Mouse (Mus musculus) lung, postnatal 0 days (tissue): ENCODE measurements around the gene Nfu1. TPM values are rescaled to one million over a fixed set of nuclear protein-coding genes. Genes with fewer than 3 reads are reported as not detected.

ENCODE experiments used
- ATAC-seq: fragments of 200-750 bp; cut with Nextera tagmentation; 2 replicates; pipeline ENCODE4 v1.8.0; 2017; ENCODE audit warnings: moderate library complexity
- DNase-seq: peaks from one replicate; pipeline ENCODE4 v3.0.0-alpha.2; 2016; ENCODE audit warnings: low spot score
- H3K27ac ChIP-seq: fragments of 300-500 bp; sonication (generic); 2 replicates; pipeline ENCODE4 v1.5.1; 2014; ENCODE audit warnings: antibody characterized with exemption, mild to moderate bottlenecking, low read length, mixed read lengths
- H3K27me3 ChIP-seq: fragments of 300-500 bp; sonication (generic); replicated peaks from 2 replicates; pipeline ENCODE4 v1.6.1; 2014; ENCODE audit warnings: low read length, mixed read lengths; ENCODE audit not compliant: insufficient read depth
- H3K36me3 ChIP-seq: fragments of 300-500 bp; sonication (generic); 2 replicates; pipeline ENCODE4 v1.6.1; 2014; ENCODE audit warnings: low read length, mixed read lengths; ENCODE audit not compliant: insufficient read depth
- H3K4me1 ChIP-seq: fragments of 300-500 bp; sonication (generic); 2 replicates; pipeline ENCODE4 v1.6.1; 2014; ENCODE audit warnings: antibody characterized with exemption, low read depth, low read length, mixed read lengths; ENCODE audit not compliant: insufficient read depth
- H3K4me2 ChIP-seq: fragments of 300-500 bp; sonication (generic); replicated peaks from 2 replicates; pipeline ENCODE4 v1.6.1; 2014; ENCODE audit warnings: low read depth, mild to moderate bottlenecking, low read length, moderate library complexity, mixed read lengths
- H3K4me3 ChIP-seq: fragments of 300-500 bp; sonication (generic); 2 replicates; pipeline ENCODE4 v1.5.1; 2014; ENCODE audit warnings: low read depth, low read length
- H3K9ac ChIP-seq: fragments of 300-500 bp; sonication (generic); replicated peaks from 2 replicates; pipeline ENCODE4 v1.6.1; 2014; ENCODE audit warnings: low read depth, mild to moderate bottlenecking
- H3K9me3 ChIP-seq: fragments of 300-500 bp; sonication (generic); 2 replicates; pipeline ENCODE4 v1.6.1; 2016; ENCODE audit warnings: low read length, mixed read lengths
- CTCF ChIP-seq: IDR thresholded peaks from 2 replicates; pipeline ENCODE4 v1.5.1; 2016; ENCODE audit warnings: antibody characterized with exemption, mild to moderate bottlenecking
- EP300 ChIP-seq: IDR thresholded peaks from 2 replicates; pipeline ENCODE4 v1.6.1; 2016; ENCODE audit warnings: antibody characterized with exemption, mild to moderate bottlenecking, control low read depth
- WGBS: fragments of 180-500 bp; shearing (Covaris S2); extraction: QIAGEN DNeasy Blood & Tissue Kit; methylation state at CpG from one replicate; pipeline ENCODE4 v1.1.7; 2014; 5-methylcytosine and 5-hydroxymethylcytosine counted together
- polyA plus RNA-seq: library from polyadenylated mRNA; unstranded; fragments of >200 nt; fragmentation: Nextera tagmentation; extraction: Ambion mirVana; gene quantifications from 2 replicates; pipeline ENCODE4 v1.2.1, GENCODE M21; 2015

Gene Nfu1
- polyA plus RNA-seq, 1 experiment from 2014 or later, result 72.9 TPM

GRCm38 (mm10) chr6:86996629-86997307 lies 12.3 kb upstream of the Nfu1 start:
- DNase-seq (no peak), ATAC-seq (no peak)
- H3K4me1 ChIP-seq, result no peaks in the 10 kb centered on the region
- WGBS, result 85% methylated on average over 5 of the region's 5 CpGs
- H3K36me3 ChIP-seq, result peaks cover 18% of the 10 kb centered on the region; the same call in 1 of the 2 replicates
- no peak overlapping the region for H3K4me2 ChIP-seq
- H3K27ac ChIP-seq, result no peak overlapping the region
- TF ChIP-seq EP300 (no peak), CTCF (no peak)
- H3K9me3 ChIP-seq, result no peaks in the 10 kb centered on the region
- H3K27me3 ChIP-seq, result no peaks in the 10 kb centered on the region
- H3K9ac ChIP-seq, result no peak overlapping the region
- H3K4me3 ChIP-seq, result no peak overlapping the region

- H3K4me1 ChIP-seq, result 0 out of 2 replicates have a peak, but pooled peaks cover under 1% of the 10 kb centered on the region
- no peak overlapping the region for H3K4me3 ChIP-seq
- no peak for TF ChIP-seq CTCF
- TF ChIP-seq EP300, result no peak
- ATAC-seq (no peak), DNase-seq (no peak)
- no peaks in the 10 kb centered on the region for H3K27me3 ChIP-seq
- WGBS, result 89% methylated on average over 6 of the region's 6 CpGs
- H3K9ac ChIP-seq, result no peak overlapping the region
- no peak overlapping the region for H3K27ac ChIP-seq
- peaks cover 18% of the 10 kb centered on the region; the same call in 1 of the 2 replicates for H3K36me3 ChIP-seq
- no peak overlapping the region for H3K4me2 ChIP-seq
- H3K9me3 ChIP-seq, result no peaks in the 10 kb centered on the region
These were observed 11.7 kb upstream of the Nfu1 start for GRCm38 (mm10) chr6:86997360-86997759.

- WGBS, result 88% methylated on average over 6 of the region's 6 CpGs
- H3K27ac ChIP-seq, result no peak overlapping the region
- no peaks in the 10 kb centered on the region for H3K27me3 ChIP-seq
- 0 out of 2 replicates have a peak, but pooled peaks cover 4% of the 10 kb centered on the region for H3K4me1 ChIP-seq
- TF ChIP-seq CTCF (no peak), EP300 (no peak)
- ATAC-seq, result no peak
- H3K36me3 ChIP-seq, result peaks cover 8% of the 10 kb centered on the region; the same call in 1 of the 2 replicates
- H3K9ac ChIP-seq, result no peak overlapping the region
- H3K4me3 ChIP-seq, result no peak overlapping the region
- no peaks in the 10 kb centered on the region for H3K9me3 ChIP-seq
- H3K4me2 ChIP-seq, result no peak overlapping the region
- DNase-seq, result no peak
These were observed 7.0 kb upstream of the Nfu1 start for GRCm38 (mm10) chr6:87001995-87002394.

GRCm38 (mm10) chr6:87002521-87003055 lies 6.4 kb upstream of the Nfu1 start:
- no peaks in the 10 kb centered on the region for H3K27me3 ChIP-seq
- TF ChIP-seq EP300, result no peak; the same call in 1 of the 2 replicates
- peak; percentile 91 for TF ChIP-seq CTCF
- no peak overlapping the region for H3K9ac ChIP-seq
- no peak overlapping the region for H3K27ac ChIP-seq
- no peaks in the 10 kb centered on the region for H3K9me3 ChIP-seq
- peak; percentile 91 for DNase-seq
- peak; percentile 91 for ATAC-seq
- no peak overlapping the region for H3K4me3 ChIP-seq
- no peak overlapping the region for H3K4me2 ChIP-seq
- peaks cover 7% of the 10 kb centered on the region; the same call in 1 of the 2 replicates for H3K36me3 ChIP-seq
- H3K4me1 ChIP-seq, result 0 out of 2 replicates have a peak, but pooled peaks cover 4% of the 10 kb centered on the region
- 46% methylated on average over 8 of the region's 8 CpGs for WGBS

- 0 out of 2 replicates have a peak, but pooled peaks cover 4% of the 10 kb centered on the region for H3K4me1 ChIP-seq
- no peak overlapping the region for H3K4me2 ChIP-seq
- no peaks in the 10 kb centered on the region for H3K9me3 ChIP-seq
- no peaks in the 10 kb centered on the region for H3K36me3 ChIP-seq
- H3K9ac ChIP-seq, result no peak overlapping the region
- no peaks in the 10 kb centered on the region for H3K27me3 ChIP-seq
- WGBS, result 93% methylated on average over 2 of the region's 2 CpGs
- ATAC-seq (no peak), DNase-seq (no peak)
- H3K4me3 ChIP-seq, result no peak overlapping the region
- no peak for TF ChIP-seq CTCF
- no peak for TF ChIP-seq EP300
- no peak overlapping the region for H3K27ac ChIP-seq
These were observed 4.9 kb upstream of the Nfu1 start for GRCm38 (mm10) chr6:87004099-87004498.

- Histone ChIP-seq H3K36me3 (no peaks in the 10 kb centered on the region), H3K4me2 (no peak overlapping the region), H3K9ac (no peak overlapping the region), H3K4me1 (peaks cover 7% of the 10 kb centered on the region; the same call in 1 of the 2 replicates), H3K27ac (no peak overlapping the region), H3K9me3 (no peaks in the 10 kb centered on the region), H3K4me3 (no peak overlapping the region), H3K27me3 (no peaks in the 10 kb centered on the region)
- no peak for DNase-seq
- TF ChIP-seq EP300, result no peak
- no peak for TF ChIP-seq CTCF
- ATAC-seq, result no peak
These were observed 3.5 kb upstream of the Nfu1 start for GRCm38 (mm10) chr6:87005577-87005976.
